Mouse (Mus musculus) adipocyte (in vitro differentiated cells): ENCODE results near the gene Fzd2.
"Not testable (repeated sequence)": the region's sequence is repeated elsewhere in the genome, so short reads cannot be mapped to it uniquely, and the experiment has no call there.

ENCODE experiments used
- DNase-seq: peaks from one replicate; pipeline ENCODE4 v3.0.0-alpha.2; 2016; ENCODE audit warnings: low spot score

The Fzd2 gene

DNA sequence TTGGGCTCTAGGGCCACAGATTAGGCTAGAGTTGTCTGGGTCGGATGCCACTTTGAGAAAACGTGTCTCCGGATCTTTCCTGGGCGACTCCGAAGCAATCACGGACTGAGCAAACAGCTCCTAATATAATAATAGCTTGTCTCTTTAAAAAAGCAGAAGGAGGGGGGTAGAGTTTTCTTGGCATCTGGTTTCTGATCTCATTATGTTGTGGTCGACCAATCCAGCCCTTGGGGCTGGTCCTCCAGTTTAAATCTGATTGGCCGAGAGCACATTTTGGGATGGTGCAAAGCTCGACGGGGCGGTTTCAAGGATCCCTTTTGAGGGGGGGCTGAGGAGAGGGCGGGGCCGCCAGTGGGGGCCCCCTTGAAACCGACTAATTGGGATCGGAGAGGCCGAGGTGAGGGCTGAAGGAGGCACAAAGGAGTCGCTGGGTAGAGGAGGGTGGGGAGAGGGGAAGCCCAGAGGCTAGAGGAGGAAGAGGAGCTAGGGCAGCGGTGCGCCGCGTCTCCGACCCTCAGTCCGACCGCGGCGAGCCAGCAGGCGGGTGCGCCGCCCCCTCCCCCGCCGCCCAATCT, at the start of gene Fzd2:
Gene Fzd2, plus strand, starts transcription at position 387 of the 575 bp plus-strand sequence.
- peak; percentile 99 for DNase-seq

DNA sequence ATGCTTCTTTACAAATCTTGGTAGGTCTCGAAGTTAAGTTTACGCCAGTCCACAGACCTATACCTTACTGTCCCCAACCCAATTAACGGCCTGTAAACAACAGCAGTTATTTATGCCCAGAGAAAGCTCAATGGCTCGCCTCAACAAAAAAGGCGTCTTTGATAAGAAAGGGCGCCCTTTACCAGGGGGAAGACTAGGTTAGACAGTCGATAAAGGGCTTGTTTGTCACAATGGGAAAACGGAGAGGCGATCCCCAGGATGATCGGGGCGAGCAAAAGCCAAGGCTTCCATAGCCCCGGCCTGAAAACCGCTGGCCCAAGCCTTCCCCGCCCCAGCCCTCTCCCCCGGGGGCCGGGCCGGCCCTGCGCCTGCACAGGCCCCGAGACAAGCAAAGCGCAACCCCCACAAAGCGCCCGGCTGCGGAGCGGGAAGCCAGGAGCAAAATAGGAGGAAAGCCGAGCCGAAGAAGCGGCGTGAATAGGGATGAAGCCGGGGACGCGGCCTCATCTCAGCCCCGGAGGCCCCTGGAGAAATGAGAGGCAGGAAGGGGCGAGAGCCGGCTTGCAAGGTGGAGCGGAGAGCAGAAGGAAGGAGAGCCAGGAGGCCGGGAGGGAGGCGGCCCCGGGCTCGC, 48.7 kb upstream of the Fzd2 start:
- peak; percentile 31 for DNase-seq

DNA sequence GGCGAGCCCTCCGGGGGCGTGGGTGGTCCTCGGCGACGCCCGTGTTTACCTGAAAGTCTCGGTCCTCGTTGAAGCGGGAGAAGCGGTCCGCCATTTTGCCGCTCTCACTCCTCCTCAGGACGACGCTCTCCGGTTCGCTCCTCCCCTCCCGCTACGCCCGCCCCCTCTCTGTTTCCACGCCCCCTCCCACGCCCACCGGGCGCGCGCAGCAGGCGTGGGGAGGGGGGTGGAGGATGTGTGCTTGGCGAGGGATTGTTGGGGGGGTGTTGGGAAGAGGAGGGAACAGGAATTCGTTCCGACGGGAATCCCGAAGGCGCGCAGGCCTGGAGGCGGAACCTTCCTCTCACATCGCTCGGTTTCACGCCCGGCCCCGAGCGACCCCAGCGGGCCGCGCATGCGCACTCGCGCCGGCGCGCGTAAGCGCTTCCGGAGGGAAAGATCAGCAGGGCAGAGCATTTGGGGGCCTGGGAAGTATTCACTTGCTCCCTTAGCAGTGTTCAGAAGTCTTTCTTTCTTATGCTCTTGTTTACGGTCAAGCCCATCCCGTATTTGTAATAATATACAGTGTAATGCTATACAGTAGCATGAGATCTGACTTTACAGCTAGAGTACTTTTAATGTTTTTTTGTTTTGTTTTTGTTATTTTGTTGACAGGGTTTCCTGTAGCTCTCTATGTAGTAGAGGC, 48.0 kb upstream of the Fzd2 start, which contains the start of gene Gpatch8:
Gene Gpatch8, minus strand, starts transcription at position 362 of the 685 bp plus-strand sequence.
- DNase-seq: peak; percentile 99

DNA sequence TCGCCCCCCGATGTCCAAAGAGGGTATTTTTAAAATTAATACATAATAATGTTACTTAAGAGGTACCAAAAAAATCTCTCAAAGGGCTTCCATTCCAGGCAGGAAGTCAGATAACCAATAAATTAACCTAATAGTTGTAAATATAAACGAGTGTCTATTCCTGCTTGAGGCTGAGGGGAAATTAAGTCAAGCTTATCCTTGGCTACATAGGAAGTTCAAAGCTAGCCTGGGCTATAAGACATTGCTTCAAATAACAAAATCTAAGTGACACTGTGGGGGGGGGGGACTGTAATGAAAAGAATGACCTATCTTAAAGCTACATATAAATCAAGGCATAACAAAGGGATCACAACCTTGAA, 47.5 kb upstream of the Fzd2 start:
- DNase-seq: no peak

DNA sequence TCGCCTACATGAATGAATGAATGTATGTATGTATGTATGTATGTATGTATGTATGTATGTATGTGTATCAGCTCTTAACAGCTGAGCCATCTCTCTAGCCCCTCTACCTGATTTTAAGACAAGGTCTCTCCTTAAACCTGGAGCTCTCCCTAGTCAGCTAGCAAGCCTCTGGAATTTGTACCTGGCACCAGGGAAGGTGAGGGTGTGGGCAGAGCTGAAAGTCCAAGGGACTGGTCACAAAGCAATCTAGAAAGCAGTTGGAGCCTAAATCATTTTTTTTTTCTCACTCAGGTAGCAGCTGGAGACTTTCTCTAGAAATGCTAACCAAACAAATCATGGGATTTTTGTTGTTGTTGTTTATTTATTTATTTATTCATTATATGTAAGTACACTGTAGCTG, 46.8 kb upstream of the Fzd2 start:
- no peak for DNase-seq

DNA sequence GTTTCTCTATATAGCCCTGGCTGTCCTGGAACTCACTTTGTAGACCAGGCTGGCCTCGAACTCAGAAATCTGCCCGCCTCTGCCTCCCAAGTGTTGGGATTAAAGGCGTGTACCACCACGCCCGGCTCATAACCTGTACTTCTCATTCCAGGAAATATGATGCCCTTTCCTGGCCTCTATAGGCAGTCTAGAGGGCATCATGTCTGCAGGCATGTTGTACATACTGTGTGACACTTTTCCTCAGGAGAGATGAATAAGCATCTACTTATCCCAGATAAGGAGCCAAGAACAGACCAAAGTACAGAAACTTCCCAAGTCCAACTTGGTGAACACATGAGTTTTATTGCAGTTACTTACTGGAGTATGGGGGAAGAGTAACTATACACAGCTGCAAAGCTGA, 45.5 kb upstream of the Fzd2 start:
- DNase-seq: no peak

DNA sequence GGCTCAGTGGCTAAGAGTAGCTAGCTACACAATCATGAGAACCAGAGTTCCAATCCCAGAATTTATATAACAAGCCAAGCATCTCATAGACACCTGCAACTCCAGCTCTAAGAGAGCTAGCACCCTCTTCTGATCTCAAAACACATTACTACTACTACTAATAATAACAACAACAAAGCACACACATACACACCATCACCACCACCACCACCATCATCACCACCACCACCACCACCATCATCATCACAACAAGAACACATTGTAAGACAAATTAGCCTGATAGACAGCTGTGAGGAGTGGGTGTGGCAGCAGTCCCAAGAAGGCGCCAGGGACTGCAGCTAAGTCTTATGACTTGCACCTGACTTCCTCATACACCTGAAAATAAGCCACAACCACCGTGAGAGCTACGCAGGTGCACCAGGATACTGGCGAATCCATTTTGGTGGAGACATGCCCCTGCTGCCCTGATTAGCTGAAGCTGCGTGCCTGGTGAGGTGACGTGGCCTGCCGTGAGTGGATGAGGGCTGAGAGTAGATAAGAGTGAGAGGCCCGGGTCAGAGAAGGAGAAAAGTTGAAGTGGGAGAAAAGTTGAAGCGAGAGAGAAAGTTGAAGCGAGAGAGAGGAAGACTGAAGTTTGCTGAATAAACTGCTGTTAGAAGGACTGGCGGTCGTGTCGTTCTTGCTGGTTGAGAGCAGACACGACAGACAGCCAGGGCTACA, 39.1 kb upstream of the Fzd2 start:
- not testable (repeated sequence) for DNase-seq

DNA sequence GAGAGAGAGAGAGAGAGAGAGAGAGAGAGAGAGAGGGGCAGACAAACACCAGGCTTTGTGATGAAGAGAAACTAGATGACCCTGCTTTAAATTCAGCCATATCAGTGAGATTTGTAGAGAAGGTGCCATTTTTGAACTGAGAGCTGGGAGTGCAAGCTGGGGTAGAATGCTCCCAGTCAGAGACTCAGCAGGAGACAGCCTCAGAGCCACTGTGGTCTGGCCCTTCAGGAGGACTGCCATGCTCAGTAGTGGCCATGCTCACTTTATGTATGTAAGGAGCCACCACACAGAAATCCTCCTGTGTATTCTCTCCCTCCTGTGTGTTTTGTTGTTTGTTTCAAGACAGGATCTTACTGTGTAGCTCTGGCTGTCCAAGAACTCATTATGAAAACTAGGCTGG, 38.5 kb upstream of the Fzd2 start:
- DNase-seq: no peak

DNA sequence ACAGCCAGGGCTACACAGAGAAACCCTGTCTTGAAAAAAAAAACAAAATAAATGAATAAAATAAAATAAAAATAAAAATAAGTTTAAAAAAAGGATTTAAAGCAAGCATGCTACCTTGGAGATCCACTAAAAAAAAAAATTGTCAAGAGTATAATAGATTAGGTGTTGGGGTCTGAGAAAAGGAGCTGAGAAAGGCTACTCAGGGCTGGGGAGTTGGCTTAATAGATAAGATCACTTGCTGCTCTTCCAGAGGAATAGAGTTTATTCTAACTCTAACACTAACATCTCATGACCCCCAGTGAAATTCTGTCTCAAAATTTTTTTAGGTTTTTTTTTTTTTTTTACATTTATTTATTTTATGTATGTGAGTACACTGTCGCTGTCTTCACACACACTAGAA, 37.9 kb upstream of the Fzd2 start:
- no peak for DNase-seq

DNA sequence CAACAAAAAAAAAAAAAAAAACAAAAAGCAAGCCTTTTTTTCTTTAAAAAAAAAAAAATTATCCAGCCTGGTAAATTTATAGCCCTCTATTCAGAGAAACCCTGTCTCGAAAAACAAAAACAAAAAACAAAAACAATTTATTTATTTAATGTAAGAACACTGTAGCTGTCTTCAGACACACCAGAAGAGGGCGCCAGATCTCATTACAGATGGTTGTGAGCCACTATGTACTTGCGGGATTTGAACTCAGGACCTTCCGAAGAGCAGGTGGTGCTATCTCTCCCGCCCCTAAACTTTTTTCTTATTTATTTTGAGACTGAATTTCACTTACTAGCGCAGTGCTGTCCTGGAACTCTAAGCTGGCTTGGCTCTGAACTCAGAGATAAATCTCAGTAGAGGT, 37.0 kb upstream of the Fzd2 start:
- no peak for DNase-seq

DNA sequence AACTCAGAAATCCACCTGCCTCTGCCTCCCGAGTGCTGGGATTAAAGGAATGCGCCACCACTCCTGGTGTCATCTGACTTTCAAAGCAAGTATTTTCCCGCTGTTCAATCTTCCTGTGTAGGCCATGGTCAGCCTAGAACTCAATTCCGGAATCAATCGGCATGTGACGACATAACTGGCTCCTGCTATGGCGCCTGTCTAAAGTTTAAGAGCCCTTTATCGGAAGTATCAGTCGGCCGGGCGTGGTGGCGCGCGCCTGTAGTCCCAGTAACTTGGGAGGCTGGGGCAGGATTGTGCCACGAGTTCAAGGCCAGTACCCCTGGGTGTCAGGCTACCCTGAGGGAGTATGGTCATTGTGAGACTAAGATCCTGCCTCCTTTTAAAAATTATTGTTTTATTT, 36.5 kb upstream of the Fzd2 start:
- DNase-seq: no peak

DNA sequence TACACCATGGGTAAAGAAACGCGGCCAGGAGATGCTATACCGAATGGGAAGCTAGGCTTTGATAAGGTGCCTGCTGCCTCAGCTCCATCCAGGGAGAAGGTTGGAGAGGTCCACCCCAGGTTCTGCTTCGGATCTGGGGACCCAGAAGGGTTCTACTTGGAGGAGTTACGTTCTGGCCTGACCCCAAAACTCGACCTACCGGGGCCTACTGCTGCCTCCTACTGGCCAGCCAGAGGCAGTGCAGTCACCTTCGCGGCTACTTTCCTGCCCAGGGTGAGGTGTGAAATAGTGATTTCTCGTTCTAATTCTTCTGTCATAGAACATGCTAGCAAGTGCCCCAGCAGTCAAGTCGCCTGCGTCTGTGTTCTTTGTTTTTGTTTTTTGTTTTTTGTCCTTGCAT, 36.0 kb upstream of the Fzd2 start:
- DNase-seq: no peak

DNA sequence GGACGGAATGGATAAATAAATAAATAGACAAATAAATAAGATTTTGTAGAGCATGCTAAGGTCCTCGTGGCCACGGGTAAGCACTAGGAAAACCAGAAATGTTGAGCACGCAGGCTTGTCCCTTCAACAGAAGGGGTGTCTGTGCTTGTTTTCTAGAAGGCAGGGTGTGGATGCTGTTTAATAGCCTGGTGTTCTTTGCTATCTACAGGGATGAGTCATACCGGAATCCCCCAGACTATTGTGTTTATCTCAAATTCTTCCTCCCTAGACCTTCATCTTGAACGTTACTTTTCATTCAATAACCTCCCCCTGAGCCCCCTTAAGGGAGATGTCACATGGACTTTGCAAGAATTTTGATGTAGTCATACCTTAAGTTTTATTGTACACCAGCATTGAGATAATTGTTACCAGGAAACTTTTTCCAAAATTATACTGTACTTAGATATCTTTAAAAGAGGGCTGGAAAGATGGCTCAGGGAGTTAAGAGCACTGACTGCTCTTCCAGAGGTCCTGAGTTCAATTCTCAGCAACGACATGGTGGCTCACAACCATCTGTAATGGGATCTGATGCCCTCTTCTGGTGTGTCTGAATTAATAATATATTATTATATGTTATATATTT, 35.3 kb upstream of the Fzd2 start:
- DNase-seq: no peak

DNA sequence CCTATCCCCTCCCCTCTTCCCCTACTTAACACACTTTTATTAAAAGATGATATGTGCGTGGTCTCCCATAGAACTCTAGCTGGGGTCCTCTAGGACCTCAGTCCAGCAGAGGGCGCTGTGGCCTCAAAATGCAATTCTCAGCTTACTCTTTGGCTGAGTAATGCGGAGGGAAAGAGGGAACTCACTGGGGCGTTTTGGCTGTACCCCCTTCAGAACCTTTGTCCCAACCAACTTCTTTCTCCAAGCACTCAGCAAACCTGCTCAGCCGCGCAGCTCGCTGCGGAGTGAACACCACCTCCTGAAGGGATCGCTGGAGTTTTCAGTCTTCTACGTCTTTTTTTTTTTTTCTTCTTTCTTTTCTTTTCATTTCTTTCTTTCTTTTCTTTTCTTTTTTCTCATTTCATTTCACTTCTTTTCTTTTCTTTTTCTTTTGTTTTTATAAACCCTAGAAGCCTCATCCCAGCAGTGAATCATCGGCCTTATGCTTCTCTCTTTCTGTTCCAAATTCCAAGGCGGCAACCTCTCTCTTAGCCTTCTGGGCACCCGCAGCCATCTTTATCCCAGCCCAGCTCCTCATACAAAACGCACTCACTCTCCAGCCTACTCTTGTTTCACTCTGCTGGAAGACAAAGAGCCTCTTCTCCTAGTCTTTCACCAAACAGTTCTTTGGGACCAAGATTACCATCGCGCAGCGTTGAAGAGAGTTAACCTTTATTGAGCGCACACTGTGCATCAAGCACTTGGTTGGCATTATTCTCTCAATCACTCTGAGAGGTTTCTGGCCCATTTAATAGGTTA, 31.1 kb upstream of the Fzd2 start:
- peak; percentile 90 for DNase-seq

DNA sequence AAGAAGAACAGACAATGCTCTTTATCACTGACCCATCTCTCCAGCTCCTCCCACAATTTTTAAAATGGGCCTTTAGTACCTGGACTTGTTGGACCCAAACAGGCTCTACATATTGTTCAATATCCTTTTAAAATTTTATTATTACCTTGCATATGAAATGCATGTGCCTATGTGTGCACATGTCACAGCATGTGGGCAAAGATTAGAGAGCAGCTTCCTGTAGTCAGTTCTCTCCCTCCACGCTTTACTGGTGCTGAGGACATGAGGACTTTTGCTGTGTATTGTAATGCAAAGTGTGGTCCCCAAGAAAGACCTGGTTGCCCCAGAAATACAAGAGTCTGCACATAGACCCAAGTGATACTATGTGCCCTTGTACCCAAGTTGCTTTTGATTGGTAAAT, 29.2 kb upstream of the Fzd2 start:
- no peak for DNase-seq

DNA sequence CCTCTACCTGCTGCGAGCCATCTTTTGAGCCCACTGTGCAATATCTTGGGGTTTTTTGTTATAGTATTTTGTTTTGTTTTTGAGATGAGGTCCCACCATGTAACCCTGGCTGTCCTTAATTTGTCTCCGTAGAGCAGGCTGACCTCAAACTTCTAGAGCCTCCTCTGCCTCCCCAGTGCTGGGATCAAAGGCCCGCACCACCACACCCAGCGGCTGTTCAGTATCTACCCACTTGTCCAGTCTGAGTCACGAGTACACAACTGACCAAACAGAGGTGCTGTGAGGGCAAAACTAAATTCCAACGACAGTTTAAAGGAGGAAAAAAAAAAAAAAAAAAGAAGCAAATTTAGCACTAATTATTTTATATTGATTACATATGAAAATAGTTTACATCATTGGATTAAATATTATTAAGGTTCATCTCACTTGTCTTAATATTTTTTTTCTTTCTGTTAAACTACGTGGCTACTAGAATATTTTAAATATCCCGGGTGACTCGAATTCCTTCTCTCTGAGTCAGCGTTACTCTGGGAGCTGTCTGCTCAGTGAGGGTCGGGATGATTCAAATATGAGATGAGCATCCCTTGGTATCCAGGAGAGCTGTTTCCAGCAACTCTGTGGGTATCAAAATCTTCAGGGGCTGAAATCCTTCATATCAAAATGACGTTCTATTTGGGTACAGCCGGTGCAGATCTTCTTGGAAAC, 28.0 kb upstream of the Fzd2 start:
- DNase-seq: no peak

DNA sequence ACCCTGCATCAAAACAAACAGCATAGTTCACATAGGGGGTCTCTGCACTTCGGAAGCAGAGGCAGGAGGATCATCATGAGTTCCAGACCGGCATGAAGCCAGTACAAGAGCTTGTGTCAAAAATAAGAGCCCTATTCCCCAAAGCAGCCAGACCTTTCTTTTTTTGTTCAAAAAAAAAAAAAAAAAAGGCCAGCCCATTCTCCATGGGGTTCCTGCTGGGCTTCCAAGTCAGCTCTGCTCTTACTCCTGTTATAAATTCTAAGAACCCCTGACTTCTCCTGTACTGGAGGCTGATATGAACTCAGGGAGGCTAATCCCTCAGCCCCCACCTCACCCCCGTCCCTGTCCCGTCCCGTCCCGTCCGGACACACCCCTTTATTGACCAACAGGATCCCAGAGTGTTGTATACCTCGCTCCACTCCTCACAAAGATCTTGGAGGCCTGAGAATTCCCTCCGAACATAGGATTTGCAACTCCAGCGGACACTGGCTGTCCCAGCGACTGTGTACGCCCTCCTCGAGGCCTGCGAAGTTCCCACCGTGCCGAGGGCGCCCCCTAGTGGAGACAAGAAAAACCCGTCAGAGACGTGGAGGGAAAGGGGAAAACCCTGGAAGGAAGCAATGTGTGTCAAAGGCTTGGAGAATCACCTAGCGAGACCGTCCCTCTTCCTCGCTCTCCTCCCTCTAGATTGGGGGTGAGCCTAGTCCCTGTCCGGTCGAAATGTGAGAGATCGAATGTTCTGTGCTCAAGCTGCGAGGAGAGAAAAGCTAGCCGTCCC, 25.7 kb upstream of the Fzd2 start:
- DNase-seq: peak; percentile 87

DNA sequence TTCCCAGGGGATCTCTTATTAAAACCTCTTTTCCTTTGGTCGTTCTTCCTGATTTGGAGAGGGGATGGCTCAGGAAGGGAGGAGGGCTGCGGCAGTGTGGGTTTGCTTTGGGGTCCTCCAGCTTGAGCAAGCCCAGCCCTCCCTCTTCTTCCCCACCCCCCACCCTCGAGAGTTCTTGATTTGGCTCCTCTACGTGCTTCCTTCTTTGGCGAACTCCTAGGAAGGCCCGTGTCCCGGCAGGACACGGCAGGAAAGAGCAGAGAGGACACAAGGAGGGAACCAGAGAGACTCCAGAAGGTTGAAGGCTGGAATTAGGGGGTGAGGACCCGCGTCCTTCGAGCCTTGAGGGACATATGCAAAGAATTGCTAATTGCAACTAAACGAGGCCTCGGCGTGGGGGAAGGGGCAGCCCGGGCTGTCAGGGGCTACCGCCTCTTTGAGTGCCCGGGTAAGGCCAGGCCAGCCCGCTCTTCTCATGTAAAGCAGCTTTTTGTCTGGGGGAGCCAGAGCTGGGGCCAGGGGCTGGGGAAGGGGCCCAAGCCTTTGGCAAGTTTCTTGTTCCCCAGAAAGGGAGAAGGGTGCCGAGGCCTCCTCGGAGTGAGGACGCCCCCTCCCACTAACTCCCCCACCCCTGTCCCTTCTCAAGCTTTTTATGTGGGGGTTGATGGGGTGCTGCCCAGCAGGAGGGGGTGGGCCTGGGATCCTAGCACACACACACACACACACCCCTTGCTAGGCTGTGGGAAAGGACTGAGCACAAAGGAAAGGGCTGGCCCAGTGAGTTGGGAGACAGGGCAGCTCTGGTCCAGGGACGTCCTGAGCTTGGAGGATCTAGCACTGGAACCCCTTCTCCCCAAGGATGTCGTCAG, 24.8 kb upstream of the Fzd2 start, which contains the start of gene Gm11627:
Gene Gm11627, minus strand, starts transcription at position 297 of the 869 bp plus-strand sequence.
- no peak for DNase-seq

DNA sequence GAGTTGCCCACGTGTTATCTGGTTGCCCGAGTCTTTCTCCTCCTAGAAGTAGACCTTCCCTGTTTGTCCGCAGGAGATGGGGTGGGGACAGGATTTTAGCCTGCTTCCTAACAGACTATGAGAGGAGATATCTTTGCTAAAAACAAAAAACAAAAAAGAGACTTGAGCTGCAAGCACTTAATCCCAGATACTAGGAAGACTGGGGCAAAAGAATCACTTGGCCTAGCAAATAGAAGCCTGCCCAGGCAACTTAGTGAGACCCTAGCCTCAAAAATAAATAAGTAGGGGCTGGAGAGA, 24.2 kb upstream of the Fzd2 start:
- no peak for DNase-seq
